Mouse (Mus musculus) liver, embryonic 15.5 days (tissue): ENCODE data around the gene Mettl9. TPM values are rescaled to one million over a fixed set of nuclear protein-coding genes. Genes with fewer than 3 reads are reported as not detected.

Source experiments
- ATAC-seq: fragments of 200-750 bp; cut with Nextera tagmentation; 2 replicates; pipeline ENCODE4 v1.8.0; 2017; ENCODE audit warnings: moderate number of reproducible peaks, mild to moderate bottlenecking, moderate library complexity; ENCODE audit not compliant: insufficient read depth
- H3K27ac ChIP-seq: fragments of 300-500 bp; sonication (generic); replicated peaks from 2 replicates; pipeline ENCODE4 v1.5.1; 2015; ENCODE audit warnings: mild to moderate bottlenecking, inconsistent platforms
- H3K27me3 ChIP-seq: fragments of 300-500 bp; sonication (generic); 2 replicates; pipeline ENCODE4 v1.6.1; 2015; ENCODE audit warnings: mild to moderate bottlenecking, inconsistent platforms
- H3K36me3 ChIP-seq: fragments of 300-500 bp; sonication (generic); replicated peaks from 2 replicates; pipeline ENCODE4 v1.6.1; 2015; ENCODE audit warnings: moderate library complexity, mild to moderate bottlenecking, inconsistent platforms
- H3K4me1 ChIP-seq: fragments of 300-500 bp; sonication (generic); replicated peaks from 2 replicates; pipeline ENCODE4 v1.6.1; 2015; ENCODE audit warnings: inconsistent platforms
- H3K4me2 ChIP-seq: fragments of 300-500 bp; sonication (generic); 2 replicates; pipeline ENCODE4 v1.6.1; 2015; ENCODE audit warnings: moderate library complexity, mild to moderate bottlenecking, inconsistent platforms
- H3K4me3 ChIP-seq: fragments of 300-500 bp; sonication (generic); replicated peaks from 2 replicates; pipeline ENCODE4 v1.5.1; 2015; ENCODE audit warnings: mild to moderate bottlenecking, inconsistent platforms
- H3K9ac ChIP-seq: fragments of 300-500 bp; sonication (generic); 2 replicates; pipeline ENCODE4 v1.6.1; 2015; ENCODE audit warnings: moderate library complexity, mild to moderate bottlenecking, inconsistent platforms
- H3K9me3 ChIP-seq: fragments of 300-500 bp; sonication (generic); replicated peaks from 2 replicates; pipeline ENCODE4 v1.6.1; 2016; ENCODE audit warnings: inconsistent platforms
- WGBS: fragments of 180-500 bp; shearing (Covaris S2); methylation state at CpG from one replicate; pipeline ENCODE4 v1.1.7; 2015; ENCODE audit warnings: mixed read lengths; ENCODE audit not compliant: insufficient replicate concordance; 5-methylcytosine and 5-hydroxymethylcytosine counted together
- polyA plus RNA-seq: library from polyadenylated mRNA; unstranded; fragments of >200 nt; fragmentation: Nextera tagmentation; extraction: Ambion mirVana; gene quantifications from 2 replicates; pipeline ENCODE4 v1.2.1, GENCODE M21; 2015

Mettl9 gene
- polyA plus RNA-seq, 1 experiment from 2014 or later: 42.8 TPM

- no peak for ATAC-seq
- no peak overlapping the region for H3K4me3 ChIP-seq
- H3K27me3 ChIP-seq: no peaks in the 10 kb centered on the region
- H3K9me3 ChIP-seq: no peaks in the 10 kb centered on the region
- WGBS: 76% methylated on average over 6 of the region's 6 CpGs
- H3K27ac ChIP-seq: no peak overlapping the region
- peaks cover 23% of the 10 kb centered on the region for H3K4me1 ChIP-seq
- H3K9ac ChIP-seq: no peak overlapping the region
- H3K4me2 ChIP-seq: no peak overlapping the region
- H3K36me3 ChIP-seq: 0 out of 2 replicates have a peak, but pooled peaks cover 7% of the 10 kb centered on the region
Observed at GRCm38 (mm10) chr7:121045671-121046453, 11.6 kb downstream of the Mettl9 start.

DNA sequence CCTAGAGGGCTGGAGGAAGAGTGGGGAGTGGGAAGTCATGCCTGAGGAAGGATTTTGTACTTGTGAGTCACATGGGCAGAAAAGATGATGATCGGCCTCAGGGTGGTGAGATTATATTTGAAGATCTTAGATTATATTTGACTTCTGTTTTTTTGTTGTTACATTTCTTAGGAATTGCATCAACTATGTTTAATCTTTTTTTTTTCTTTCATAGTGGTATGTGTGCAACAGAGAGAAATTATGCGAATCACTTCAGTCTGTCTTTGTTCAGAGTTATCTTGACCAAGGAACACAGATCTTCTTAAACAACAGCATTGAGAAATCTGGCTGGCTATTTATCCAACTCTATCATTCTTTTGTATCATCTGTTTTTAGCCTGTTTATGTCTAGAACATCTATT lies 13.4 kb downstream of the Mettl9 start:
- no peak overlapping the region for H3K9ac ChIP-seq
- no peaks in the 10 kb centered on the region for H3K9me3 ChIP-seq
- ATAC-seq: no peak
- no peak overlapping the region for H3K4me2 ChIP-seq
- no peak overlapping the region for H3K4me3 ChIP-seq
- H3K36me3 ChIP-seq: peaks cover 18% of the 10 kb centered on the region
- WGBS: 76% methylated on average over 2 of the region's 2 CpGs
- H3K27me3 ChIP-seq: no peaks in the 10 kb centered on the region
- H3K4me1 ChIP-seq: peaks cover 14% of the 10 kb centered on the region
- H3K27ac ChIP-seq: no peak overlapping the region

- ATAC-seq: no peak
- Histone ChIP-seq H3K4me3 (no peak overlapping the region), H3K4me2 (no peak overlapping the region), H3K27me3 (no peaks in the 10 kb centered on the region), H3K9ac (no peak overlapping the region), H3K9me3 (no peaks in the 10 kb centered on the region), H3K27ac (no peak overlapping the region), H3K36me3 (peaks cover 56% of the 10 kb centered on the region), H3K4me1 (no peaks in the 10 kb centered on the region)
- 75% methylated on average over 4 of the region's 4 CpGs for WGBS
Observed at GRCm38 (mm10) chr7:121053071-121053470, 18.8 kb downstream of the Mettl9 start.

DNA sequence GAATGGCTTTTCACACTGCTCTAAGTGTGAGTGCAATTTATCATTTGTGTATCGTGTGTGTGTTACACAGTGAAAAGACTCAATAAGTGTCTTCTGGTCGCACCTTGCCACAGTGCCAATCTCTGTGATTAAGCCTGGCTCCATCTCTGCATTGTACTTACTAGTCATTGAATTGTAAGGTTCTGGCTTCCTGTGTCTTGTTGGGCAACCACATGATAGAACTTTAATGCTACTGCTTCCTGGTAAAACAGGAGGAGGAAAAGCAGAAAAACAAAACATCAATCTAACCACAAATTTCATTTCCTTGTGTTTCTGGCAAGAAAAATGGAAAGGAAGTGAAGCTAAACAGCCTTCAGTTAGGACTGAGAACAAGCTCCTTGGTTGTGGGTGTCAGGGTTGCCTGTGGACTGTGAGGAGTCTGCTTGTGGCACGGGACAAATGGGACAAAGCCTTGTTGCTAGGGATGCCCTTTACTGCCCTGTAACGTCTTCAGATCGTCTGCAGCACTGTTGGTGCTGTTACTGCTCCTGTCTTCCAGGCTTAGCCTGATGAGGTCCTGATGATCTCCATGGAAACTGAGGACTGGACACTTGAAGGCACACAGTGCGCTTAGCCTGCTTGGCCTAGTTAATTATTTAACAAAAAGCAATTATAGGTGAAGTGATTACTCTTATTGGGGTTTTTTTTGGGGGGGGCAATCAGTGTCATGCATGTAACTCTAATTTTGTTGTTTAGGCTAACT lies 25.4 kb downstream of the Mettl9 start:
- no peak overlapping the region for H3K27ac ChIP-seq
- no peaks in the 10 kb centered on the region for H3K9me3 ChIP-seq
- no peak for ATAC-seq

DNA sequence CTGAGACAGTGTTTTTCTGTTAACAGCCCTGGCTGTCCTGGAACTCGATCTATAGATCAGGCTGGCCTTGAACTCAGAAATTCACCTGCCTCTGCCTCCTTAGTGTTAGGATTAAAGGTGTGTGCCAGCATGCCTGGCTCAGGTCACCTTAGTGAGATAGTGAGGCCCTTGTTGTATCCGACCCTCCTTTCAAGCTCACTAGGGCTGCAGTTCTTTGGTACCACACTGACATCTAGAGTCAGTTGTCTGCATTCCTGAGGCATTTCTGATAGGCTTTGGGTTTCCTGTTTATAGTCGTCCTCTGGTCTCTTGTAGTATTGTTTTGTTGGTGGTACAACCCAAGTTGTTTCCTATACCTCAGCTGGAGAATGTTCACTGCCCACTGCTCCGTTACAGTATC lies 30.1 kb downstream of the Mettl9 start:
- Histone ChIP-seq H3K27ac (no peak overlapping the region), H3K9me3 (no peaks in the 10 kb centered on the region), H3K9ac (no peak overlapping the region), H3K4me2 (no peak overlapping the region), H3K36me3 (peaks cover 35% of the 10 kb centered on the region), H3K27me3 (no peaks in the 10 kb centered on the region), H3K4me1 (0 out of 2 replicates have a peak, but pooled peaks cover 2% of the 10 kb centered on the region), H3K4me3 (no peak overlapping the region)
- WGBS: 39% methylated on average over 4 of the region's 4 CpGs
- no peak; the same call in 1 of the 2 replicates for ATAC-seq

More for the DNA sequence above, 25.4 kb downstream of the Mettl9 start:
- H3K9ac ChIP-seq: no peak overlapping the region
- H3K4me3 ChIP-seq: no peak overlapping the region
- H3K4me1 ChIP-seq: 0 out of 2 replicates have a peak, but pooled peaks cover 2% of the 10 kb centered on the region
- H3K4me2 ChIP-seq: no peak overlapping the region
- peaks cover 50% of the 10 kb centered on the region for H3K36me3 ChIP-seq
- 67% methylated on average over 6 of the region's 6 CpGs for WGBS
- H3K27me3 ChIP-seq: no peaks in the 10 kb centered on the region

- H3K9me3 ChIP-seq: no peaks in the 10 kb centered on the region
- 76% methylated on average over 4 of the region's 4 CpGs for WGBS
- no peak overlapping the region for H3K9ac ChIP-seq
- peak overlapping the region; percentile 3; the same call in 1 of the 2 replicates for H3K4me2 ChIP-seq
- H3K36me3 ChIP-seq: peaks cover 41% of the 10 kb centered on the region
- ATAC-seq: no peak
- H3K27ac ChIP-seq: no peak overlapping the region
- no peaks in the 10 kb centered on the region for H3K27me3 ChIP-seq
- no peaks in the 10 kb centered on the region for H3K4me1 ChIP-seq
- H3K4me3 ChIP-seq: no peak overlapping the region
Observed at GRCm38 (mm10) chr7:121071276-121071675, 37.0 kb downstream of the Mettl9 start.

DNA sequence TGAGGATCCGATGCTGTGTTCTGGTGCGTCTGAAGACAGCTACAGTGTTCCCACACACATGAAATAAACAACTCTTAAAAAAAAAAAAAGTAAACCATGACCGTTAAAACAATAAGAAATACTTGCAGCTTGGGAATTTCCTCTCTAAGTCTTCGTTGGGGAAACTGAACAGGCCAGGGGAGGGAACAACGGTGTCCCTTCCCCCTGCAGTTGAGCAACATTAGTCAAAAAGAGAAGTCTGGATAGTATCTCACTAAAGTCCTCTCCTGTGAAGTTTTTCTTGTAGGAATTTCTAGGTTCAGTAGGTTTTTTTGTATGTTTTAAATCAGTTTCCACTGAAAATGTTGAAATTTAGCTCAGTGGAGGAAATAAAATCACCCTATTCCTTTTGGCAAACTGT lies 38.3 kb downstream of the Mettl9 start:
- ATAC-seq: no peak
- Histone ChIP-seq H3K4me3 (peak overlapping the region; percentile 29), H3K4me1 (no peaks in the 10 kb centered on the region), H3K27me3 (no peaks in the 10 kb centered on the region), H3K9ac (no peak overlapping the region), H3K4me2 (peak overlapping the region; percentile 20; the same call in 1 of the 2 replicates), H3K9me3 (no peaks in the 10 kb centered on the region), H3K27ac (peak overlapping the region; percentile 57; the same call in 1 of the 2 replicates), H3K36me3 (peaks cover 47% of the 10 kb centered on the region)
- 55% methylated on average over 5 of the region's 5 CpGs for WGBS

DNA sequence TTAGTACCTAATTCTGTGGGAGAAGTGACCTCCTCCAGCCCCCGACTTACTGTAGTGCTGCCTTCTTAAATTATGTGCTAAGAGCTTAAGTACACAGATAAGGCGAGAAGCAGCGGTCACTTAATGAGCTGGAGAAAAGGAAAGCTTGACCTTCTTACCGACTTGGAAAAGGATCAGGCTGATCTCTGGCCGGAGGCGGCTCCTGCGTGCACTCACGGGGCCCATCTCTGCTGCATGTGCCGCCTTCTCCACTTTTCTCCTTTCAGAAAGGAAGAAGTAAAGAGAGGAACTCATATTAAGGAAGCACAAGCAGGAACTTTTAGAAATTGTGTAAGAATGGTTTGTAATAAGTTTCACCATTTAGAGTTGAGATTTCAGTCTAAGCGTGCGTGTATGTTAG lies 40.0 kb downstream of the Mettl9 start, which contains the start of gene Igsf6:
Igsf6 (minus strand) TSS at position 292 of the 400 bp plus-strand sequence.
- ATAC-seq: no peak

DNA sequence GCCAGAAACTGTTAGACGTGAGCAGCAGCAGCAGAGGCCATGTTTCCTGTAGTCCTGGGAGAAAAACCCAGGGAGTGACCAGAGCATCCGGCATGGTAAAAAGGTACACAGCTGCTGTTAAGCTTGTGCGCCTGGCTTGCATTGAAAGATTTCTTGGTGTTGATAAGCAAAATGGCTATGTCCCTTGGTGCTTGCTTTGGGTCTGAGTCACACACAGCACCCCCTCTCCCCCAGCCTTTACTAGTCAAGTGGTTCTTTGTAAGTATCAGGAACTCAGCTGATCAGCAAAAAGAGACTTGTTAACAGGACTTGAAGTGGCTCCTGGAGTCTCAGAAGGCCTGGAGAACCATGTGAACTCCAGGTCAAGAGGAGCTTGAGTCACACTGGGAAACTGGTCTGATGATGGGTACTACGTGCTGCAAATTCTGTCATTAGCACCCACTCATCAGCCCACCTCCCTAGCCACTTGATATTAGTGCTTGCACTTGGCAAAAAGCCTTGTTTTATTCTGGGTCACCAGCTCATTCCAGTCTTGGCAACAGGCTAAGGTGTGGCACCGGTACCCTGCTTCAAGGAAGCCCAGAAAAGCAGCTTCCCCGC lies 40.7 kb downstream of the Mettl9 start:
- peak overlapping the region; percentile 71 for H3K27ac ChIP-seq
- WGBS: 62% methylated on average over 6 of the region's 6 CpGs
- no peaks in the 10 kb centered on the region for H3K4me1 ChIP-seq
- H3K9ac ChIP-seq: no peak overlapping the region
- peak overlapping the region; percentile 24 for H3K4me3 ChIP-seq
- H3K4me2 ChIP-seq: peak overlapping the region; percentile 27; the same call in 1 of the 2 replicates
- no peaks in the 10 kb centered on the region for H3K9me3 ChIP-seq
- peaks cover 40% of the 10 kb centered on the region for H3K36me3 ChIP-seq
- no peaks in the 10 kb centered on the region for H3K27me3 ChIP-seq
- ATAC-seq: no peak

More for the DNA sequence above, 40.0 kb downstream of the Mettl9 start, which contains the start of gene Igsf6:
- 57% methylated on average over 11 of the region's 11 CpGs for WGBS
- peak within 1 kb of the TSS; percentile 31 for H3K4me3 ChIP-seq
- no peaks in the 10 kb centered on the region for H3K9me3 ChIP-seq
- peak within 1 kb of the TSS; percentile 71 for H3K27ac ChIP-seq
- peak within 1 kb of the TSS; percentile 27; the same call in 1 of the 2 replicates for H3K4me2 ChIP-seq
- no peak within 1 kb of the TSS for H3K9ac ChIP-seq
- H3K4me1 ChIP-seq: no peaks in the 10 kb centered on the region
- no peaks in the 10 kb centered on the region for H3K27me3 ChIP-seq
- peaks cover 40% of the 10 kb centered on the region for H3K36me3 ChIP-seq

GRCm38 (mm10) chr7:121075416-121075815 lies 41.2 kb downstream of the Mettl9 start:
- no peak for ATAC-seq
- Histone ChIP-seq H3K9me3 (no peaks in the 10 kb centered on the region), H3K4me2 (peak overlapping the region; percentile 18; the same call in 1 of the 2 replicates), H3K27me3 (no peaks in the 10 kb centered on the region), H3K36me3 (peaks cover 36% of the 10 kb centered on the region), H3K4me1 (no peaks in the 10 kb centered on the region), H3K9ac (no peak overlapping the region), H3K27ac (0 out of 2 replicates have a peak overlapping the region, but pooled peaks have one; percentile 71), H3K4me3 (peak overlapping the region; percentile 24; the same call in 1 of the 2 replicates)
- WGBS: 76% methylated on average over 5 of the region's 5 CpGs
